Mouse (Mus musculus): ENCODE measurements around the gene Gm13696.
"Not testable (repeated sequence)": the region's sequence is repeated elsewhere in the genome, so short reads cannot be mapped to it uniquely, and the experiment has no call there.

Gene Gm13696

GRCm38 (mm10) chr2:84014572-84014971, 41.6 kb downstream of the Gm13696 start:
- Histone ChIP-seq H3K36me3 (ENCODE audit: control insufficient read depth, insufficient read depth, low read length, poor library complexity, severe bottlenecking) (no peaks in the 10 kb centered on the region), H3K27me3 (ENCODE audit: control insufficient read depth, insufficient read depth, low read length, poor library complexity, severe bottlenecking) (no peaks in the 10 kb centered on the region)
- DNase-seq (ENCODE audit: low read depth, low spot score): no peak

- DNase-seq (ENCODE audit: low read depth, low spot score); H3K36me3 ChIP-seq (ENCODE audit: control insufficient read depth, insufficient read depth, low read length, poor library complexity, severe bottlenecking); H3K27me3 ChIP-seq (ENCODE audit: control insufficient read depth, insufficient read depth, low read length, poor library complexity, severe bottlenecking): not testable (repeated sequence)
Observed at GRCm38 (mm10) chr2:84016291-84016690, 43.4 kb downstream of the Gm13696 start.

GRCm38 (mm10) chr2:84018330-84018729, 45.4 kb downstream of the Gm13696 start:
- H3K27me3 ChIP-seq (ENCODE audit: control insufficient read depth, insufficient read depth, low read length, poor library complexity, severe bottlenecking): no peaks in the 10 kb centered on the region
- no peak for DNase-seq (ENCODE audit: low read depth, low spot score)
- no peaks in the 10 kb centered on the region for H3K36me3 ChIP-seq (ENCODE audit: control insufficient read depth, insufficient read depth, low read length, poor library complexity, severe bottlenecking)

GRCm38 (mm10) chr2:84019519-84020305, 46.8 kb downstream of the Gm13696 start:
- H3K36me3 ChIP-seq (ENCODE audit: control insufficient read depth, insufficient read depth, low read length, poor library complexity, severe bottlenecking): no peaks in the 10 kb centered on the region
- peak; percentile 8 for DNase-seq (ENCODE audit: low read depth, low spot score)

GRCm38 (mm10) chr2:84021930-84022329, 49.0 kb downstream of the Gm13696 start:
- Histone ChIP-seq H3K36me3 (ENCODE audit: control insufficient read depth, insufficient read depth, low read length, poor library complexity, severe bottlenecking) (no peaks in the 10 kb centered on the region), H3K27me3 (ENCODE audit: control insufficient read depth, insufficient read depth, low read length, poor library complexity, severe bottlenecking) (no peaks in the 10 kb centered on the region)
- DNase-seq (ENCODE audit: low read depth, low spot score): no peak

More at GRCm38 (mm10) chr2:84019519-84020305, 46.8 kb downstream of the Gm13696 start:
- no peaks in the 10 kb centered on the region for H3K27me3 ChIP-seq (ENCODE audit: control insufficient read depth, insufficient read depth, low read length, poor library complexity, severe bottlenecking)

DNA sequence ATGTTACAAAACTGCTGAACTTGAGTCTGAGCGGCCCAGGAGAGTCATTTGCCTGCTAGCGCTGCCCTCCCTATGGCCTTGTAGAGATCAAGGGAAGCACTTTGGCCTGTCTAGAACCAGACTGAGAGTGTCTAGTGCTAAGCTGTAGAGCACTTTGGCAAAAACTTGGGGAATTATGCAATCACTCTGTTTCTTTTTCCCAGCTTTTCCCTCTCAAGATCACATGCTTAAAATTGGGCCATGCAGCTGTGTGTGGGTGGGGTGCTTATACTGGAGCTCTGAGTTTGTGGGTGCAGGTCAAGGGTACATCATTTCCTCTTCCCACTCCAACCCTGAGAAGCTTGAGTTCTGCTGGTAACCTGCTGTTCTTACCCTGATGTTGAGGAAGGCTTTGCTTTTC, 50.0 kb downstream of the Gm13696 start:
- Histone ChIP-seq H3K27me3 (ENCODE audit: control insufficient read depth, insufficient read depth, low read length, poor library complexity, severe bottlenecking) (no peaks in the 10 kb centered on the region), H3K36me3 (ENCODE audit: control insufficient read depth, insufficient read depth, low read length, poor library complexity, severe bottlenecking) (no peaks in the 10 kb centered on the region)
- DNase-seq (ENCODE audit: low read depth, low spot score): no peak

GRCm38 (mm10) chr2:84023319-84023718, 50.4 kb downstream of the Gm13696 start:
- no peak for DNase-seq (ENCODE audit: low read depth, low spot score)
- Histone ChIP-seq H3K36me3 (ENCODE audit: control insufficient read depth, insufficient read depth, low read length, poor library complexity, severe bottlenecking) (no peaks in the 10 kb centered on the region), H3K27me3 (ENCODE audit: control insufficient read depth, insufficient read depth, low read length, poor library complexity, severe bottlenecking) (no peaks in the 10 kb centered on the region)
